ENCODE assay signal across 13 mouse cellular contexts in genomic region chr13:67853983-67854382, GRCm38 (mm10).
"Had no signal": no experiment of that assay in that cellular context is flagged by ENCODE, and none has a peak within 500 bp of the region (broad histone marks: within the 10 kb centered on the region; RNA-seq: fewer than 3 reads in every experiment).

No protein-coding gene starts in this region.

- DNase-seq: kidney, adult 2 months; kidney, postnatal 25 days; liver, embryonic 13.5 days; lung, adult 2 months; lung, postnatal 14 days; right cerebral cortex, adult 18-20 months; right cerebral cortex, postnatal 14 days; right cerebral cortex, postnatal 4 days; spleen, adult 18-20 months; thymus, adult 18-20 months; thymus, postnatal 36 days had no signal

- ATAC-seq: intestine, postnatal 0 days; midbrain, embryonic 15.5 days had no signal
